Mouse (Mus musculus) B cell, adult 67 days (primary cell): Measurements from ENCODE around the gene Tmem179. TPM values are rescaled to one million over a fixed set of nuclear protein-coding genes. Genes with fewer than 3 reads are reported as not detected.

Experiments
- total RNA-seq, 2 experiments: library from RNA; stranded (reverse); gene quantifications; 4 replicates each; pipeline ENCODE4 v1.2.4; 2023

Tmem179 gene
- not detected for total RNA-seq

DNA sequence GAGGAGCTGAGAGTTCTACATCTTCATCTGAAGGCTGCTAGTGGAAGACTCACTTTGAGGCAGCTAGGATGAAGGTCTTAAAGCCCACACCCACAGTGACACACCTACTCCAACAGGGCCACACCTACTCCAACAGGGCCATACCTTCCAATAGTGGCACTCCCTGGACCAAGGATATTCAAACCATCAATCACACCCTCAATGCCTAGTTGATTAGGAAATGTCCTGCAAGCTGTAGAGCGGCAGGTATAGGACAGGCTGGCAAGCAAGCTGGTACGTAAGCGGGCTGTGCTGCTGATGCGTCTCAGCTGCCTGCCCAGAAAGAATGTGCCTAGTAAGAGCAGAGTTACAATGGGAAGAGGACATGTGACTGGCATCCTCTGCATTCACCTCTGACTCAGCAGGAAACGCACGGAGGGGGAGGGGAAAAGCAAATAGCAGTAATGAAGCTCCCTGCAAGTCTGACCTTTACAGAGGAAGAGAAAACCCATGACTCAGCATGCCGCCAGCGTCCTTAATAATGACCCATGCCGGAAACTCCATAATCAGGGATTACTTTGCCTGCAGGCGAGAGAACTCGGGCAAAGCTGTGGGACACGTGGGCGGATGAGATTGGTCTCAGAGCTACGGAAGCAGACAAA lies at the start of gene Tmem179:
Gene Tmem179, minus strand, starts transcription at position 51 of the 641 bp plus-strand sequence.

DNA sequence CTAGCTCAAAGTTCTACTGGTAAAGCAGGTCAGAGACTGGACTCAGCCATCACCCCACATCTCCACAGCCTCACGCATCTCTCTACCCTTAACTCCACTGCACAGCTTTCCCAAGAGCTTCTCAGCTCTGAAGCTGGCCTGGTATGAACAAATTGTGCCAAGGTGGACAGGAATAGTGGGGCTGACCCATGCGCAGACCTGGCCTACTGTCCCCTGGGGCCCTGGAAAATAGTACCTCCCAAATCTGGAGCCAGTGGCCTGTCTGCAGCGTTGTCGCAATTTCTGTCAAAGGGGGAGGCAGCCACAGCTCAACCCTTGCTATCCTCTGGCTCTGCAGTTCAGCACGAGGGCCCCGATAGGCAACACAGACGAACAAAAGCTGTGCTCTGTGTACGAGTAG lies 27.4 kb downstream of the Tmem179 start, which contains the start of gene A530016L24Rik:
Gene A530016L24Rik, plus strand, starts transcription at position 315 of the 400 bp plus-strand sequence.

Other genes with a start within 250 kb of the Tmem179 start
- gene A530016L24Rik, start 27.3 kb downstream of the Tmem179 start, total RNA-seq: not detected
- gene Inf2, start 72.0 kb upstream of the Tmem179 start, total RNA-seq: 10 to 100 TPM; 26.3 to 26.8 TPM
- gene Adssl1, start 103.3 kb upstream of the Tmem179 start, total RNA-seq: 1 to 10 TPM; 4.5 to 8.2 TPM
- gene Siva1, start 127.9 kb upstream of the Tmem179 start, total RNA-seq: 10 to 100 TPM; 21.2 to 37.6 TPM
- 100 to 1,000 TPM; 105 to 106 TPM for gene Akt1, start 158.1 kb upstream of the Tmem179 start, total RNA-seq
- gene Zbtb42, start 162.1 kb upstream of the Tmem179 start, total RNA-seq: 1 to 10 TPM; 2.3 to 3.3 TPM
- 10 to 100 TPM in 1 of 2 experiments, 1 to 10 TPM in 1; 6.8 to 13.9 TPM for gene Cep170b, start 203.7 kb upstream of the Tmem179 start, total RNA-seq
- gene Pld4, start 243.9 kb upstream of the Tmem179 start, total RNA-seq: 100 to 1,000 TPM; 377 to 378 TPM